Mouse (Mus musculus): ENCODE data around the gene Cnot10. TPM values are rescaled to one million over a fixed set of nuclear protein-coding genes. Genes with fewer than 3 reads are reported as not detected.

Cnot10 gene
- polyA plus RNA-seq, 1 experiment from 2014 or later, result 54.2 TPM

DNA sequence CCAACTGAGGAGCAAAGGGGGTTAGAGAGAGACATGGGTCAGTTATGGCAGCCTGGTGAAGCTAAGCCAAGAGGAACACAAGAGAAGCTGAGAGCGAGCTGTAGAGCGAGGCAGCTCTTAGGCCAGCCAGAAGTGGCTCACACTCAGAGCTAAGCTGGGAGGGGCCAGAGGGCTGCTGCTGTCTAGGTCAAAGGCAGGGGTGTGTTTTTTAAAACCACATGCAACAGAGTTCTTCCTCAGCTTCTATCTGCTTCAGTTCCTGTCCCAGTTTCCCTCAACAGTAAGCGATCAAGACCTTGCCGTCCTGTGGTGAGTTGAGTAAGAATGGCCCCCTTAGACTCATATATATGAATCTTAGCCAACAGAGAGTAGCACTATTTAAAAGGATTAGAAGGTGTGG lies 27.0 kb downstream of the Cnot10 start:
- peaks cover 78% of the 10 kb centered on the region for H3K36me3 ChIP-seq
- no peaks in the 10 kb centered on the region for H3K9me3 ChIP-seq (replicated peaks)
- no peak for ATAC-seq (ENCODE audit: low FRiP score)
- 92% methylated on average over 4 of the region's 4 CpGs for WGBS
- no peak overlapping the region for H3K27ac ChIP-seq (replicated peaks)
- no peak overlapping the region for H3K4me2 ChIP-seq
- H3K9ac ChIP-seq (replicated peaks), result no peak overlapping the region
- H3K4me3 ChIP-seq (replicated peaks), result no peak overlapping the region
- no peaks in the 10 kb centered on the region for H3K4me1 ChIP-seq
- no peaks in the 10 kb centered on the region for H3K27me3 ChIP-seq (replicated peaks)

DNA sequence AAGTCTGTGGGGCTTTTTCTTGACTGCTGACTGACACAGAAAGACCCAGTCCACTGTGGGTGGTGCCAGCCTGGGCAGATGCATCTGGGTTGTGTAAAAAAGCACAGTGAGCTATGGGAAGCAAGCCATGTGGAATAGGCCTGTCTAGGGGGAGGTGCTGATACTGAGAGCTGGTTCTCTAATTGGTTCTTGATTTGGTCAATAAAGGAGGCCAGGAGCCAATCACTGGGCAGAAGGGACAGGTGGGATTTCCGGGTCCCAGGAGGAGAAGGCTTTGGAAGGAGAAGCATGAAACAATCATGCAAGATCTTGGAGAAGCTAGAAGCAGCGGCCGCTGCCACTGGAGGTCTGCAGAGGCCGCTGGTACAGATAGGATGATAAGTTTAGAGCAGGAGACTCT lies 27.4 kb downstream of the Cnot10 start:
- H3K4me2 ChIP-seq, result no peak overlapping the region
- no peaks in the 10 kb centered on the region for H3K27me3 ChIP-seq (replicated peaks)
- H3K36me3 ChIP-seq, result peaks cover 78% of the 10 kb centered on the region
- H3K9ac ChIP-seq (replicated peaks), result no peak overlapping the region
- H3K27ac ChIP-seq (replicated peaks), result no peak overlapping the region
- H3K9me3 ChIP-seq (replicated peaks), result no peaks in the 10 kb centered on the region
- H3K4me3 ChIP-seq (replicated peaks), result no peak overlapping the region
- ATAC-seq (ENCODE audit: low FRiP score), result no peak
- no peaks in the 10 kb centered on the region for H3K4me1 ChIP-seq
- 85% methylated on average over 4 of the region's 4 CpGs for WGBS

DNA sequence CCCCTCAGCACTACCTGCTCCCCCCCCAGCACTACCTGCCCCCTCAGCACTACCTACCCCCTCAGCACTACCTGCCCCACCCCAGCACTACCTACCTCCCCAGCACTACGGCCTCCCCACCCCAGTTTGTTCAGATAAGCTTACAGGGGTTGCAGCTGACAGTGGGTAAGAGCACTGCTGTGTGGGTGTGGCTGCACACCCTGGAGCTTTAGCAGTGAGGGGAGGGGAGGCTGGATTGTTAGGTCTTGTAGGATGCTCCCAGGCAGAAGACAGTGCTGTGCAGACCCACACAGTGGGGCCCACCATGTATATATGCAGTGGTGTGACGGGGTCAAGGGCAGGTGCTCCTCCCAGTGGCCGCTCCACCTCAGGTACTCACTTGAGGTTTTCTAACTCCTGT lies 29.7 kb downstream of the Cnot10 start:
- no peak overlapping the region for H3K4me3 ChIP-seq (replicated peaks)
- H3K27me3 ChIP-seq (replicated peaks), result no peaks in the 10 kb centered on the region
- WGBS, result 96% methylated on average over 3 of the region's 3 CpGs
- no peak for ATAC-seq (ENCODE audit: low FRiP score)
- no peak overlapping the region for H3K27ac ChIP-seq (replicated peaks)
- H3K9ac ChIP-seq (replicated peaks), result no peak overlapping the region
- no peak overlapping the region for H3K4me2 ChIP-seq
- H3K4me1 ChIP-seq, result no peaks in the 10 kb centered on the region
- H3K9me3 ChIP-seq (replicated peaks), result no peaks in the 10 kb centered on the region
- H3K36me3 ChIP-seq, result peaks cover 79% of the 10 kb centered on the region

DNA sequence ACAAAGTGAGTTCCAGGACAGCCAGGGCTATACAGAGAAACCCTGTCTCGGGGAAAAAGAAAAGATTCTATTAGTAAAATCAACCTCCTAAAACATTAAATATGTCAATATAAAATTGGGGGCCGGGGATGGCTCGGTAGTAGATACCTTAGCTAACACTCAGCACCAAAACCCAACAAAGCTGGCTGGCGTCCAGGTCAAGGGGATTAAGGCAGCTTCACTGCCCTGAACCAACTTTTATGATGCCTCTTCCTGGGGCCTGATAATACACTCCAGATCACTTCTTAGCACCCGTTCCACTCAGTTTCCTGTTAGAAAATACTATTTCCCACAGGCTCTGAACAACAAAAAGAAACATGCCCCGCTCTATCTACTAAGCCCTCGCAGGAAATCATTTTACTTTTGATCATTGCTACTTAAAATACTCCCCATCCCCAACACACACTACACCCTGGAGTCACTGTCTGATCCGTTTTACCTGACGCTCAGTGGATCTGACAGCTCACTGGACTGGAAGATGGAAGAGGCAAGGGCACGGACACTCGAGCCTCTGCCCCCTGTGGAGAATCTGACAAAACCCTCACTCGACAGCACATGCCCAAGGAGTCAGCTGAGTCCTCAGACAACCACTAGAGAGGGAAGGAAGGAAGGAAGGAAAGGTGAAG lies 36.0 kb downstream of the Cnot10 start:
- Histone ChIP-seq H3K9ac (replicated peaks) (no peak overlapping the region), H3K36me3 (peaks cover 52% of the 10 kb centered on the region), H3K4me1 (no peaks in the 10 kb centered on the region), H3K9me3 (replicated peaks) (no peaks in the 10 kb centered on the region), H3K4me2 (no peak overlapping the region), H3K27ac (replicated peaks) (no peak overlapping the region), H3K27me3 (replicated peaks) (no peaks in the 10 kb centered on the region), H3K4me3 (replicated peaks) (no peak overlapping the region)
- WGBS, result 74% methylated on average over 12 of the region's 12 CpGs
- ATAC-seq (ENCODE audit: low FRiP score), result no peak

DNA sequence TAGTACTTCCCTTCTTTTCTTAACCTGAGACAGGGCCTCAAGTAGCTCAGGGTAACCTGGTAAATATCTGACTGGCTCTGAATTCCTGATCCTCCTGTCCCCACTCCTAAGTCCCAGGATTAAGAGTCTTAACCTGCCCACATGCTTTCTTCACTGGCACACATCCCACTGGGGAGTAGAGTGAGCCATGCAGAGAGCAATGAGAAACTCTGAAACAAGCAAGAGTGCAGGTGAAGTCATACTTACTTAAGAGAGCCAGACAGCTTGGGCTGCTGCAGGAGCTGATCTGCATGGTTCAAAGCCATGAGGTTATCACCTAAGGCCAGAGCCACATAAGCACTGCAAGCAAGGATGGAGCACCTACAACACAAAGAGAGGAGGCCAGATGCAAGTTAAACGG lies 38.9 kb downstream of the Cnot10 start:
- 56% methylated on average over 1 of the region's 1 CpGs for WGBS
- Histone ChIP-seq H3K36me3 (peaks cover 56% of the 10 kb centered on the region), H3K4me1 (no peaks in the 10 kb centered on the region), H3K27ac (replicated peaks) (no peak overlapping the region), H3K4me2 (no peak overlapping the region), H3K9ac (replicated peaks) (no peak overlapping the region), H3K27me3 (replicated peaks) (no peaks in the 10 kb centered on the region), H3K9me3 (replicated peaks) (no peaks in the 10 kb centered on the region), H3K4me3 (replicated peaks) (no peak overlapping the region)
- no peak for ATAC-seq (ENCODE audit: low FRiP score)

DNA sequence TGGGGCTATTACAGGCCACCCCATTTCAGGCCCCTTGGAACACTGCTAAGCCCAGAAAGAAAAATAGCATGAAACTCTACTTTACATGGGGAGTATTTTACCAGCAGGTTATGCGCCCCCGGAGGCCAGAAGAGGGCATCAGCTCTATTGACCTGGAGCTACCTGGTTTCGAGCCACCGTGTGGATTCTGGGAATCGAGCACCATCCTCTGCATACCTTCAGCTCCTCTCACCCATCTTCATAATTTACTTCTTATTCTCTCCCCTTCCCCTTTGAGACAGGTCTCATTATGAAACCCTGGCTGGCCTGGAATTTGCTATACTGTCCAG lies 55.0 kb downstream of the Cnot10 start:
- H3K4me1 ChIP-seq, result peaks cover 11% of the 10 kb centered on the region
- H3K36me3 ChIP-seq, result peaks cover 37% of the 10 kb centered on the region
- no peak overlapping the region for H3K4me3 ChIP-seq (replicated peaks)
- no peak overlapping the region for H3K4me2 ChIP-seq
- WGBS, result 37% methylated on average over 5 of the region's 5 CpGs
- no peaks in the 10 kb centered on the region for H3K9me3 ChIP-seq (replicated peaks)
- no peak for ATAC-seq (ENCODE audit: low FRiP score)
- no peaks in the 10 kb centered on the region for H3K27me3 ChIP-seq (replicated peaks)
- no peak overlapping the region for H3K9ac ChIP-seq (replicated peaks)
- no peak overlapping the region for H3K27ac ChIP-seq (replicated peaks)

DNA sequence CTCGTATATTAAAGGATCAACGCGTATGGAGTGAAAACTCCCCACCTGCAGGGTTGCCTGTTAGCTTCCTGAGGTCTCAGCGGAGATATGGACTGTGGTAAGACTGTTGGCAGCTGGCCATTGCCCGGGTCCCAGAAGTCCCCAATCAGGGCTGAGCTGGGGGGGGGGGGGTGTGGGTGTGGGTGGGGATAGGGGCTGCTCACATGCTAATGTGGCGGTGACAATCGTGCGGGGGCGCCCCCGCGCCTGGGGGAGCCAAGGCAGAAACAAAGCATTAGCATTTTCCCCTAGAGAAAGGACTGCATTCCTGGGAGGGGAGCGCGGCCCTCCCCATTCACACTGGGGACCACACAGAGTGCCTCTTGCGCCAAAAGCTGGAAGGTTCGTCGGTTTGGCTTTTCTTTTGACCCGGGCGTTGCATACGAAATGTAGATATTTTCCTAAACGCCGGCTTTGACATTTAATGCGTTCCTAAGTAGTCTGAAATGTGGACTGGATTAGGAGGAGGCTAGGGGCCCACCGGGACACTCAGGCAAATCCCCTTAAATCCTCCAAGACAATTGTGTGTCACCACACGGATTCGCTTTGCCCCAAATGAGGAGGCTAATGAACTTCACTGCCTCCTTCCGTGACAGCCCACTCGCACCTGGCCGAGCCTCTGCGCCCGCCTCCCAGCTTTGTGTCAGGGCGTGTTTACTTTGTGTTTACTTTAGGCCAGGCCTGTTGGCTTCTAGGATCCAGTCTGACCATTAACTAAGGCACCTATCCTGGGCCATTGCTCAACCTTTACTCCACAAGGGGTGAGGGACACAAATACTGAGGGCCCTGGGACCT lies 55.6 kb downstream of the Cnot10 start:
- Histone ChIP-seq H3K27ac (replicated peaks) (no peak overlapping the region), H3K27me3 (replicated peaks) (no peaks in the 10 kb centered on the region), H3K9me3 (replicated peaks) (no peaks in the 10 kb centered on the region), H3K4me1 (peaks cover 11% of the 10 kb centered on the region), H3K36me3 (peaks cover 31% of the 10 kb centered on the region), H3K4me2 (peak overlapping the region; percentile 61), H3K9ac (replicated peaks) (0 out of 2 replicates have a peak overlapping the region, but pooled peaks have one; percentile 17), H3K4me3 (replicated peaks) (peak overlapping the region; percentile 30)
- no peak; the same call in 1 of the 2 replicates for ATAC-seq (ENCODE audit: low FRiP score)
- WGBS, result 5% methylated on average over 29 of the region's 31 CpGs

DNA sequence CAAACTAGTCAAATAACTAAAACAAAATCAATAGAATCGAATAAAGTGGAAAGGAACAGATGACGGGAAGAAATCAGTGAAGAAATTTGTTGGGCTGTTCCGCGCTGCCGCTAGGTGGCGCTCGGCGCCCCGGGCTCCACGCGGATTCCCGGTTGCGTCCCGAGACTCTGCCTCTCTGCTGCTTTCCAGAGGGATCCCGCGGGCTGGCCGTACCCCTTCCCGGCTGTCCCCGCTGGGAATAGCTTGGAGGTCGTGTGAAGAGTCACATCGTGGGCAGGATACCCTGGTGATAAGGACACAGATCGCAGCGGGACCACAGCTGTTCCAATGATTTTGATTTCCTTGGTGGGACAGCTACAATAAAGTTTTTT lies 56.2 kb downstream of the Cnot10 start:
- Histone ChIP-seq H3K27ac (replicated peaks) (no peak overlapping the region), H3K4me1 (peaks cover 11% of the 10 kb centered on the region), H3K4me3 (replicated peaks) (peak overlapping the region; percentile 30), H3K27me3 (replicated peaks) (no peaks in the 10 kb centered on the region), H3K36me3 (peaks cover 25% of the 10 kb centered on the region), H3K9ac (replicated peaks) (0 out of 2 replicates have a peak overlapping the region, but pooled peaks have one; percentile 17), H3K4me2 (peak overlapping the region; percentile 61), H3K9me3 (replicated peaks) (no peaks in the 10 kb centered on the region)
- under 1% methylated on average over 23 of the region's 23 CpGs for WGBS
- peak; percentile 61; the same call in 1 of the 2 replicates for ATAC-seq (ENCODE audit: low FRiP score)

DNA sequence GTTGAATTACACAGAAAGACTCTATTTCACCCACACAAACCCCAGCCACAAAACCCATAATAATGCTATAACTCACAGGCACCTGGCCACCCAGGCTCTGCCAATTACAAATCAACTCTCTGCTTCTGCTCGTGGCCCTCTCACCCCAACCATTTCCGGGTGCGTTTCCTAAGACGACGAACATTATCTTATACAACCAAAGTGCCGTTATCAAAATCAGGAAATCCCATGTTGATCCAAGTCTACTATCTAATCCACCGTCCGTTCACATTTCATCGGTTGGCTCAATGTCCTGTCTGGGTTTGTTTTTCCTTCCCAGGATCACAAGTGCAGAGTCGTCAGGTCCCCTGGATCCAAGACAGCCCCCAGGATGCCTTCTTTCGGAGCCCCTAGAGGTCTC lies 61.3 kb downstream of the Cnot10 start:
- WGBS, result 84% methylated on average over 11 of the region's 11 CpGs
- Histone ChIP-seq H3K4me2 (no peak overlapping the region), H3K27me3 (replicated peaks) (no peaks in the 10 kb centered on the region), H3K4me1 (no peaks in the 10 kb centered on the region), H3K27ac (replicated peaks) (no peak overlapping the region), H3K9me3 (replicated peaks) (no peaks in the 10 kb centered on the region), H3K9ac (replicated peaks) (no peak overlapping the region), H3K36me3 (no peaks in the 10 kb centered on the region), H3K4me3 (replicated peaks) (no peak overlapping the region)
- no peak for ATAC-seq (ENCODE audit: low FRiP score)

DNA sequence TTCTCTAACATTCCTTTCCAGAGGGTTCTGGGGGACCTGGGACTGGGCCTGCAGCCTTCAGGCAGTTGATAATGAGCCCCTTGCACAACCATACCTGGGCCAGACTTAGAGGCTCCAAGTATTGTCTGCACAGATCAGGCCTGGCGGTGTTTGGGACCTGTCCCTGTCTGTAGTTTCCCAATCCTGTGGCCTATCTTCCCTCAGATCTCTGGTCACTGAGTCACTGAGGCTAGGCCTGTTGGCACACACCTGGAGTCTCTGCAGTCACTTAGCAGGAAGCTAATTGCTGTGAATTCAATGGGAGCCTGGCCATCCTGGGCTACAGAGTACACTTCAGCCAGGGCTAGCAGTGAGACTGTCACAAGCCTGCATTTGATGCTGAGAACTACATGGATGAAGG lies 64.0 kb downstream of the Cnot10 start:
- Histone ChIP-seq H3K36me3 (no peaks in the 10 kb centered on the region), H3K4me2 (no peak overlapping the region), H3K9ac (replicated peaks) (no peak overlapping the region), H3K27me3 (replicated peaks) (no peaks in the 10 kb centered on the region), H3K4me1 (no peaks in the 10 kb centered on the region), H3K4me3 (replicated peaks) (no peak overlapping the region), H3K9me3 (replicated peaks) (no peaks in the 10 kb centered on the region), H3K27ac (replicated peaks) (no peak overlapping the region)
- WGBS, result 90% methylated on average over 1 of the region's 1 CpGs
- no peak for ATAC-seq (ENCODE audit: low FRiP score)

DNA sequence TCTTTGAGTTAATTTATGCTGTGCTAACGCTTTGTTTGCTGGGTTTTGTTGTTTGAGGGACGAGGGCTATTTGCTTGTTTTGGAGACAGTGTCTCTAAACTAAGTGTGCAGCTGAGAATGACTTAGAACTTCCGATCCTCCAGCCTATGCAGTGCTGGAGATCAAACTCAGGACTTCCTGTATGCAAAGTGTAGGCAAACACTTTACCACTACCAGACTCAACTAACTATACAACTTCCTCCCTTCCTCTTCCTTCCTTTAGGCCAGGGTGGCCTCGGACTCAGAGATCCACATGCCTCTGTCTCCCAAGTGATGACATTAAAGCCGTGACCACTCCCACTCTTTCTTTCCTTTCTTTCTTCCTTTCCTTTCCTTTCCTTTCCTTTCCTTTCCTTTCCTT lies 66.5 kb downstream of the Cnot10 start:
- Histone ChIP-seq H3K4me1 (no peaks in the 10 kb centered on the region), H3K4me2 (no peak overlapping the region), H3K36me3 (no peaks in the 10 kb centered on the region), H3K4me3 (replicated peaks) (no peak overlapping the region), H3K27ac (replicated peaks) (no peak overlapping the region), H3K9me3 (replicated peaks) (no peaks in the 10 kb centered on the region), H3K27me3 (replicated peaks) (no peaks in the 10 kb centered on the region), H3K9ac (replicated peaks) (no peak overlapping the region)
- ATAC-seq (ENCODE audit: low FRiP score), result no peak
- WGBS, result 61% methylated on average over 5 of the region's 5 CpGs
